Mouse (Mus musculus): ENCODE results near the gene Mup3.
"Not testable (repeated sequence)": the region's sequence is repeated elsewhere in the genome, so short reads cannot be mapped to it uniquely, and the experiment has no call there.

Gene Mup3

DNA sequence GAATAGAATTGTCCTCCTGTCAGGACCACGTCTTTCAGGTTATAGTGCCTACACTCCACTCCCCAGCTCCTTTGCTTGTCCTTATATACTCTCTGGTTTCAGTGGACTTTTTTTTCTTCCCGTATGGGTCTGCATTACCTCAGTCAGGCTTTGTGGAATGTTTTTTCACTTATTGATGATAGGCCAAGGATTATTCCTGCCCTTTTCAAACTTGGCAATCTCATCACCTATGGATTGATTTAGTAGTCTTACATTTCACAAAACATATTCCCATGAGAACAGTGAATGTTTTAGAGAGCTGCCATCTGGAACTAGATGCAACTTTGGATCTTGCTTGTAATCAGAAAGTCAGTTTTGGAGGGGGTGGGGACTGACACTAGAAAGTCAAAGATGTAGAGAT, at the start of gene Mup3:
Gene Mup3 (minus strand): TSS at position 102 of the 400 bp plus-strand sequence.
- no peak for DNase-seq (ENCODE audit: low read depth, low spot score)

- DNase-seq (ENCODE audit: low read depth, low spot score): peak; percentile 75
Observed at GRCm38 (mm10) chr4:62133706-62134105, 46.6 kb upstream of the Mup3 start.

GRCm38 (mm10) chr4:62103366-62103765, 16.2 kb upstream of the Mup3 start:
- DNase-seq (ENCODE audit: low read depth, low spot score): peak; percentile 55

DNA sequence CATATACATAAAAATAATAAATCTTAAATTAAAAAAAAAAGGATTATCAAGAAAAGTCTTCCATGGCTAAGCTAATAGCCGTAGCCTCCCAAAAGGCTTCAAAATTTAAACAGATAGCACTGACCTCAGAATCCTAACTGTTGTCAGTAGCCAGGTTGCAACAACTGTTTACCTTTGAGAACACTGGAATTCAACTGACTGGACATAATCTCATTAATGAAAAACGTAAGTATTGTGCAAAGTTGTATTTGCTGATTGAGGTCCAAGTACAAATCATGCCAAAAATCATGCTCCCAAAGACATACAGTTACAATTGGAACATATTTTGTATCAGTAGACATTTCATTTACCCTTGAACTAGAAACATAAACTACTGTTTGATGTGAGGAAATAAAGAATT, 811 bp upstream of the Mup3 start:
- DNase-seq (ENCODE audit: low read depth, low spot score): no peak

DNA sequence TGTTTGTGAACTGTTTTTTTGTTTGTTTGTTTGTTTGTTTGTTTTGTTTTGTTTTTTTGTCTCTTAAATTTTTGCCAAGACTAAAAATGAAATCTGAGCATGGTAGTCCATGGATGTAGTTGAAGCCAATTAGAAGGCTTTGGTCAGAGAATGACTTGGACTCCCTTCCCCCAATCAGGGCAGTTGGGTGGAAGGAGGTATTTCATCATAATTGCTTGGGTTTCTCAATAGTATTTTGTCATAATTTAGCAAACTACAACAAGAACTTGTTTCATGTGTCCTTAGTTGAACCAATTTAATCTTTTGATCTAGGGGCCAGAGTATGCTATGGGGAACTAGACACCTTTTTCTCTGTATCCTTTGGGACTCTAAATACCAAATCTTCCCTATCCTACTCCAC, 4.4 kb downstream of the Mup3 start:
- DNase-seq (ENCODE audit: low read depth, low spot score): no peak

DNA sequence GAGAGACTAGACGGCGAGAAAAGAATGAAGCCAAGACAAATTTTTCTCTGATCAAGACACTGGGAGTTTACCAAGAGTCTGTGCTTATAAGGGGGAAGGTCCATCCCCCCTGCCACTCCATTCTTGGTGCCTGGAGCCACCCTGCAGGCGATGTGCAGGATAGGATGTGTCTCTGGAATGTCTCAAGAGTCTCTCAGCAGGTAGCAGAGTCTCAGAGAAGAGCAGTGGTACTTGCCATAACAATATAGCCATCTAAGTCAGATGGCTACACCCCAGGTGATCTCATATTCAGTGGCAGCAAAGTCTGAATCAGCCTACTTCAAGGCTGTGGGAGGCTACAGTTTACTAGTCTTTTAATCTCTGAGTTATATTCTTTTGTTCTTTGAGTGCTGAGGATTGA, 12.0 kb downstream of the Mup3 start:
- peak; percentile 84 for DNase-seq (ENCODE audit: low read depth, low spot score)

- DNase-seq (ENCODE audit: low read depth, low spot score): not testable (repeated sequence)
Observed at GRCm38 (mm10) chr4:62054780-62055179, 32.4 kb downstream of the Mup3 start.

DNA sequence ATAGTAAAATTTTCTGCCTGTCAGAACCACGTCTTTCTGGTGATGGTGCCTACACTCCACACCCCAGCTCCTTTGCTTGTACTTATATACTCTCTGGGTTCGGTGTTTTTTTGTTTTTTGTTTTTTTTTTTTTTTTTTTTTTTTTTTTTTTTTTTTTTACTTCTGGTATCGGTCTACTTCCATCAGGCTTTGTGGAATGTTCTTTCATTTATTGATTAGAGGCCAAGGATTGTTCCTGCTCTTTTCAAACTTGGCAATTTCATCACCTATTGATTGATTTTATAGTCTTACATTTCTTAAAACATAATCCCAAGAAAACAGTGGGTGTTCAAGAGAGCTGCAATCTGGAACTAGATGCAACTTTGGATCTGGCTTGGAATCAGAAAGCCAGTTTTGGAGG, 33.1 kb downstream of the Mup3 start, which contains the start of gene Mup20:
Gene Mup20 (minus strand): TSS at position 101 of the 400 bp plus-strand sequence.
- not testable (repeated sequence) for DNase-seq (ENCODE audit: low read depth, low spot score)

All from R1 (cell line).